Mouse (Mus musculus) neural tube, embryonic 15.5 days (tissue): ENCODE measurements around the gene Gstm4. TPM values are rescaled to one million over a fixed set of nuclear protein-coding genes. Genes with fewer than 3 reads are reported as not detected.

ENCODE experiments used
- ATAC-seq: fragments of 200-750 bp; cut with Nextera tagmentation; 2 replicates; pipeline ENCODE4 v1.8.0; 2017; ENCODE audit warnings: mild to moderate bottlenecking, moderate TSS enrichment, moderate library complexity; ENCODE audit not compliant: low FRiP score
- H3K27ac ChIP-seq: fragments of 300-500 bp; sonication (generic); replicated peaks from 2 replicates; pipeline ENCODE4 v1.5.1; 2015; ENCODE audit warnings: mild to moderate bottlenecking, inconsistent platforms
- H3K27me3 ChIP-seq: fragments of 300-500 bp; sonication (generic); replicated peaks from 2 replicates; pipeline ENCODE4 v1.6.1; 2015; ENCODE audit warnings: inconsistent platforms
- H3K36me3 ChIP-seq: fragments of 300-500 bp; sonication (generic); 2 replicates; pipeline ENCODE4 v1.6.1; 2015; ENCODE audit warnings: inconsistent platforms
- H3K4me1 ChIP-seq: fragments of 300-500 bp; sonication (generic); 2 replicates; pipeline ENCODE4 v1.6.1; 2015; ENCODE audit warnings: inconsistent platforms
- H3K4me2 ChIP-seq: fragments of 300-500 bp; sonication (generic); 2 replicates; pipeline ENCODE4 v1.6.1; 2015; ENCODE audit warnings: inconsistent platforms, mild to moderate bottlenecking, moderate library complexity
- H3K4me3 ChIP-seq: fragments of 300-500 bp; sonication (generic); replicated peaks from 2 replicates; pipeline ENCODE4 v1.5.1; 2015; ENCODE audit warnings: mild to moderate bottlenecking, inconsistent platforms
- H3K9ac ChIP-seq: fragments of 300-500 bp; sonication (generic); replicated peaks from 2 replicates; pipeline ENCODE4 v1.6.1; 2015; ENCODE audit warnings: mild to moderate bottlenecking, inconsistent platforms
- H3K9me3 ChIP-seq: fragments of 300-500 bp; sonication (generic); replicated peaks from 2 replicates; pipeline ENCODE4 v1.6.1; 2016; ENCODE audit warnings: inconsistent platforms
- WGBS: fragments of 180-500 bp; shearing (Covaris S2); methylation state at CpG from one replicate; pipeline ENCODE4 v1.1.7; 2015; ENCODE audit warnings: mixed read lengths; 5-methylcytosine and 5-hydroxymethylcytosine counted together
- polyA plus RNA-seq: library from polyadenylated mRNA; unstranded; fragments of >200 nt; fragmentation: Nextera tagmentation; extraction: Ambion mirVana; gene quantifications from 2 replicates; pipeline ENCODE4 v1.2.1, GENCODE M21; 2015

The Gstm4 gene
- 19.1 and 21.0 TPM in 2 replicates for polyA plus RNA-seq

DNA sequence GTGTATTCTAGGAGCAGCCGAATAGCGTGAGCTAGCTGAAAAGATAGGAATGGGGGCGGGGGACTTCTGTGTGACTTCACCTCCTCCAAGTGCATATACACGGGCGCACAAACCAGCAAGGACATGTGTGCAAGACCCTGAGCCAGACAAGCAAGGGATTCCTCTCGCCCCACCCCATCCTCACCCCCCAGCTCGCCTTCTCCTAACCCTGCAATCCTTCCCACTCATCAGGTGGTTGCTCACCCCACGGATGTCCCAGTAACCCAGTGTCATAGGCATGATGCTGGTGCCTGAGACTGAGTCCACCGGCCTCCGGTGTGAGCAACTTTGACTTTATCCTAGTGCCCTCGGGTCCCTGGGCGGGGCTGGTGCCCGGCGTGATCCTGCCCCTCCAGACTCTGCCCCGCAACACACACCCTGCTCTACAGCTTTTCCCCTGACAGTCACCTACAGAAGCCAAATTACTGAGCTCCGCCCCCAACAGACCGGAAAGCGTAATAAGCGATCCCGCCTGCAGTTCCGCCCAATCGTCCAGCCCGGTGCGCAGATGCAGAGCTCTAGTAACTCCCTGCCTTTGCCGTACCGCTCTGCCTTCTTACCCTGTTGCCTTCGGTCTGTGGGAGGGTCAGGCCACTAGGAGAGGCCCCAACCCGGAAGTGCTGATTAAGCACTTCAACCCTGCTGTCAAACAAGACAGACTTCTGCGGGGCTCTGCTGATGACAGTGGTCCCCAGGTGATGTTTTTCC lies at the start of gene Gstm4:
TSS of gene Gstm4 (minus strand) at position 501 of the 747 bp plus-strand sequence.
- peak within 1 kb of the TSS; percentile 59 for H3K4me3 ChIP-seq
- ATAC-seq = peak; percentile 93
- H3K4me1 ChIP-seq = peaks cover 14% of the 10 kb centered on the region
- peak within 1 kb of the TSS; percentile 92 for H3K4me2 ChIP-seq
- H3K9ac ChIP-seq = peak within 1 kb of the TSS; percentile 68
- H3K9me3 ChIP-seq = no peaks in the 10 kb centered on the region
- no peaks in the 10 kb centered on the region for H3K36me3 ChIP-seq
- H3K27ac ChIP-seq = peak within 1 kb of the TSS; percentile 58
- no peaks in the 10 kb centered on the region for H3K27me3 ChIP-seq
- WGBS = 8% methylated on average over 29 of the region's 29 CpGs

- H3K9ac ChIP-seq = no peak overlapping the region
- H3K9me3 ChIP-seq = no peaks in the 10 kb centered on the region
- ATAC-seq = no peak
- no peak overlapping the region for H3K4me3 ChIP-seq
- no peaks in the 10 kb centered on the region for H3K4me1 ChIP-seq
- H3K36me3 ChIP-seq = no peaks in the 10 kb centered on the region
- WGBS = 85% methylated on average over 1 of the region's 1 CpGs
- no peaks in the 10 kb centered on the region for H3K27me3 ChIP-seq
- H3K4me2 ChIP-seq = no peak overlapping the region
- H3K27ac ChIP-seq = no peak overlapping the region
These were observed 49.5 kb upstream of the Gstm4 start for GRCm38 (mm10) chr3:108094146-108094545.

- H3K4me2 ChIP-seq = no peak overlapping the region
- no peak overlapping the region for H3K4me3 ChIP-seq
- no peaks in the 10 kb centered on the region for H3K27me3 ChIP-seq
- no peaks in the 10 kb centered on the region for H3K9me3 ChIP-seq
- no peak overlapping the region for H3K27ac ChIP-seq
- WGBS = 72% methylated on average over 6 of the region's 6 CpGs
- no peak for ATAC-seq
- no peak overlapping the region for H3K9ac ChIP-seq
- no peaks in the 10 kb centered on the region for H3K4me1 ChIP-seq
- H3K36me3 ChIP-seq = no peaks in the 10 kb centered on the region
These were observed 48.6 kb upstream of the Gstm4 start for GRCm38 (mm10) chr3:108093306-108093705.

GRCm38 (mm10) chr3:108092536-108093115 lies 47.9 kb upstream of the Gstm4 start, which contains the start of gene Gnat2:
Gene Gnat2 (plus strand): TSS chr3:108092789.
- no peak within 1 kb of the TSS for H3K27ac ChIP-seq
- H3K36me3 ChIP-seq = no peaks in the 10 kb centered on the region
- no peaks in the 10 kb centered on the region for H3K9me3 ChIP-seq
- no peak within 1 kb of the TSS for H3K4me3 ChIP-seq
- H3K4me2 ChIP-seq = no peak within 1 kb of the TSS
- no peak within 1 kb of the TSS for H3K9ac ChIP-seq
- H3K27me3 ChIP-seq = no peaks in the 10 kb centered on the region
- WGBS = 86% methylated on average over 15 of the region's 15 CpGs
- no peak for ATAC-seq
- no peaks in the 10 kb centered on the region for H3K4me1 ChIP-seq

DNA sequence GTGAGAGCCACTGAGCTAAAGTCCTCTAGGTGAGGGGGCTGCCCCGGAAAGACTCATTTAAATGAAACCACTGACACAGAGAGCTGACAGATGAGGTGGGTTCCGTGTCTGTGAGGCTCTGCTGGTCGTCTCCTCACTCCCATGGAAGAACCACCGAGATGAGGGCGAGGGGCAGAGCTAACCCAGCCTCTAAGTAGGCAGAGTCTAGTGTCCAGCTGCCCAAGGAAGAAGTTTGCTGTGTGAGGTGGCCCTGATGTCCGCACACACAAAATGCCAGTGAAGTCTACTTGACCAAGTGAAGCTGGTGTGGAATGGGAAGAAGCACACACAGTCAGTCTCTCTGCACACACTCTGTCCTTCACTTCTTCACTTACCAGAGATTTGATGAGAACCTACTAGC lies 47.3 kb upstream of the Gstm4 start:
- no peak overlapping the region for H3K9ac ChIP-seq
- H3K4me2 ChIP-seq = no peak overlapping the region
- H3K4me1 ChIP-seq = no peaks in the 10 kb centered on the region; the same call in 1 of the 2 replicates
- H3K9me3 ChIP-seq = no peaks in the 10 kb centered on the region
- no peaks in the 10 kb centered on the region for H3K36me3 ChIP-seq
- ATAC-seq = no peak
- H3K27me3 ChIP-seq = no peaks in the 10 kb centered on the region
- no peak overlapping the region for H3K4me3 ChIP-seq
- WGBS = 82% methylated on average over 6 of the region's 6 CpGs
- H3K27ac ChIP-seq = no peak overlapping the region

- Histone ChIP-seq H3K27me3 (no peaks in the 10 kb centered on the region), H3K4me2 (no peak overlapping the region), H3K36me3 (no peaks in the 10 kb centered on the region), H3K4me3 (no peak overlapping the region), H3K27ac (no peak overlapping the region), H3K9me3 (no peaks in the 10 kb centered on the region), H3K9ac (no peak overlapping the region), H3K4me1 (peaks cover 14% of the 10 kb centered on the region)
- ATAC-seq = no peak
- 92% methylated on average over 2 of the region's 2 CpGs for WGBS
These were observed 45.9 kb upstream of the Gstm4 start for GRCm38 (mm10) chr3:108090561-108090960.

DNA sequence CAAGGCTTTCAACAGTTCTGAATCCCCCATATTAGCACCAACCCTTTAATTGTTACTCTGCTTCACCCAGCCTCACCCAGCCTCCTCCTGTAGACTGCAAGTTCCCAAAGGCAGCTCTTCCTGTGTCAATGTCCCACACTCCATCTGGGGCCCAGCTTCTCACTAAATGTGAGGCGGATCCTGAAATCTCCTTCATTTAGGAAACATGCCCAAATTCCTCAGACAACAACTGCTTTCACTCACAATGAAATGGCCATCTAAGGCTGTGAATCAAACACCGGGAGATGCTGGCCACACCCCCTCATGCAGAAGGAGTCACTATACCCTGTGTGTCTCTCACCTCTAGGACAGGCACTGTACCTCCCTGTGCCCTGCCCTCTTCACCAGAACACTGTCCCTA lies 45.2 kb upstream of the Gstm4 start:
- H3K36me3 ChIP-seq = no peaks in the 10 kb centered on the region
- H3K9ac ChIP-seq = no peak overlapping the region
- H3K4me3 ChIP-seq = no peak overlapping the region
- no peaks in the 10 kb centered on the region for H3K27me3 ChIP-seq
- no peaks in the 10 kb centered on the region for H3K9me3 ChIP-seq
- 37% methylated on average over 2 of the region's 2 CpGs for WGBS
- H3K4me2 ChIP-seq = no peak overlapping the region
- ATAC-seq = no peak
- no peak overlapping the region for H3K27ac ChIP-seq
- peaks cover 19% of the 10 kb centered on the region for H3K4me1 ChIP-seq

- no peaks in the 10 kb centered on the region for H3K36me3 ChIP-seq
- no peaks in the 10 kb centered on the region for H3K27me3 ChIP-seq
- no peak overlapping the region for H3K9ac ChIP-seq
- H3K9me3 ChIP-seq = no peaks in the 10 kb centered on the region
- H3K4me1 ChIP-seq = peaks cover 29% of the 10 kb centered on the region
- no peak for ATAC-seq
- H3K27ac ChIP-seq = no peak overlapping the region
- no peak overlapping the region for H3K4me3 ChIP-seq
- no peak overlapping the region for H3K4me2 ChIP-seq
- WGBS = 50% methylated on average over 5 of the region's 5 CpGs
These were observed 44.2 kb upstream of the Gstm4 start for GRCm38 (mm10) chr3:108088842-108089380.

DNA sequence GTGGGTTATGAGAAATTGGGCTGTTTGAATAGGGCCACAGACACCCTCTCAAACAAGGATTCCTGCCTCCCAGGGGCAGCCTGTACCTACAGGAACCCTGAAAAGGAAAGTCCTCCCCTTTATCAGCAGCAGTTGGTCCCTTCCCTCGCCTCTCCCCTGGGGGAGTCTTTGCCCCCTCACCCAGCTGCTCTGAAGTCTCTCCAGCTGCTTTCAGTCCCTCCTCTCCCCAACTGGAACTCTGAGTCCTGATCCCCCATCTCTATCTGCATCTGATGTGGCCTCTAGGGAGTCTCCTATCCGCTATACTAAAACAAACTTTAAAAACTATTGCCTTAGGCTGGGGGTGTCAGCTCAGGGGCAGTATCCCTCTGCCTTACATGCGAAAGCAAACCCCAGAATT lies 42.6 kb upstream of the Gstm4 start:
- Histone ChIP-seq H3K4me1 (peaks cover 44% of the 10 kb centered on the region), H3K27ac (no peak overlapping the region), H3K4me2 (no peak overlapping the region), H3K27me3 (no peaks in the 10 kb centered on the region), H3K9ac (no peak overlapping the region), H3K4me3 (no peak overlapping the region), H3K9me3 (no peaks in the 10 kb centered on the region), H3K36me3 (no peaks in the 10 kb centered on the region)
- WGBS = 93% methylated on average over 3 of the region's 3 CpGs
- ATAC-seq = no peak

GRCm38 (mm10) chr3:108086470-108086979 lies 41.8 kb upstream of the Gstm4 start, which contains the start of gene Ampd2:
Gene Ampd2 (minus strand): TSS chr3:108086651.
- Histone ChIP-seq H3K27me3 (no peaks in the 10 kb centered on the region), H3K9ac (peak within 1 kb of the TSS; percentile 70), H3K4me3 (peak within 1 kb of the TSS; percentile 56), H3K27ac (peak within 1 kb of the TSS; percentile 83), H3K4me1 (peaks cover 52% of the 10 kb centered on the region), H3K9me3 (no peaks in the 10 kb centered on the region), H3K4me2 (peak within 1 kb of the TSS; percentile 100), H3K36me3 (no peaks in the 10 kb centered on the region)
- ATAC-seq = no peak
- WGBS = under 1% methylated on average over 29 of the region's 29 CpGs

- peaks cover under 1% of the 10 kb centered on the region; the same call in 1 of the 2 replicates for H3K36me3 ChIP-seq
- H3K27me3 ChIP-seq = no peaks in the 10 kb centered on the region
- peak overlapping the region; percentile 70 for H3K9ac ChIP-seq
- WGBS = under 1% methylated on average over 31 of the region's 31 CpGs
- H3K27ac ChIP-seq = peak overlapping the region; percentile 83
- peak overlapping the region; percentile 56 for H3K4me3 ChIP-seq
- H3K4me2 ChIP-seq = peak overlapping the region; percentile 100
- ATAC-seq = peak; percentile 56
- no peaks in the 10 kb centered on the region for H3K9me3 ChIP-seq
- peaks cover 53% of the 10 kb centered on the region for H3K4me1 ChIP-seq
These were observed 41.2 kb upstream of the Gstm4 start for GRCm38 (mm10) chr3:108085721-108086469.
